Mouse (Mus musculus): ENCODE results near the gene Kdm5b.

DNA sequence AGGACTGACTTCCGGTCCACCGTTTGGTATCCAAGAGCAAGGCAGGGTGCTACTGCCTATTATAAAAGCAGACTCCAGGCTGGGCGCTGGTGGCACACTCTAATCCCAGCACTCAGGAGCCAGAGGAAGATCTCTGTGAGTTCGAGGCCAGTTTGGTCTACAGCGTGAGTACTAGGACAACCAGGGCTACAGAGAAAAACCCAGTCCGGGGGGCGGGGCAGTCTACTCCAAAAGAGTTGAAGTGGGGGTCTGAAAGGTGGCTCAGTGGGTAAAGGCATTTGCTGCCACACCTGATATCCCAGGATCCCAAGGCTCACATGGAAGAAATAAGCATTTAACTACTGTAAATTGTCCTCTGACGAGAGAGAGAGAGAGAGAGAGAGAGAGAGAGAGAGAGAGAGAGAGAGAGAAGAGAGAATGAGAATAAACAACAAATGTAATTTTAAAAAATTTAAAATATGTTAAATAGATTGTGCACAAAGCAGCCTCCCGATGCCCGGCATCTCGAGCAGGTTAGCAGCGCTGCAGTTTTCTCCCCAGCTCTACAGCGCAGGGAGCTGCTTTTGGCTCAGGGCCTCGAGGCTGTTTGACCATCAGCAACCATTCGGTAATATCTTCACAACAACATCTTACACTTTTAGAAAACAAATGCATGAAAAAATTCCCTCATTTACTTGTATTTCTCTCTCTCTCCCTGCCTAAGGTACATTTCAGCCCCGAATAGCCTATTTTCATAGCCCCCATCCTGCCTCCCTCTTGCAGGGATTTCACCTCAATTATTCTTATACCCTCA lies 85.6 kb downstream of the Kdm5b start:
- no peak for TF ChIP-seq CTCF (conservative IDR thresholded peaks at IDR 0.05; ENCODE audit: low read length)
- TF ChIP-seq NANOG (IDR thresholded peaks at IDR 0.05; ENCODE audit: borderline replicate concordance, low read length), result no peak
- TF ChIP-seq POU5F1 (IDR thresholded peaks at IDR 0.05; ENCODE audit: borderline replicate concordance, low read length), result no peak
